Mouse (Mus musculus) heart, postnatal 0 days (tissue): ENCODE data around the gene Zdhhc25. TPM values are rescaled to one million over a fixed set of nuclear protein-coding genes. Genes with fewer than 3 reads are reported as not detected.

Source experiments
- ATAC-seq: fragments of 200-750 bp; cut with Nextera tagmentation; 2 replicates; pipeline ENCODE4 v1.8.0; 2017; ENCODE audit warnings: low read depth, moderate number of reproducible peaks, moderate library complexity; ENCODE audit not compliant: insufficient read depth
- DNase-seq: peaks from one replicate; pipeline ENCODE4 v3.0.0-alpha.2; 2016; ENCODE audit warnings: low spot score
- H3K27ac ChIP-seq: fragments of 300-500 bp; sonication (generic); 2 replicates; pipeline ENCODE4 v1.5.1; 2014; ENCODE audit warnings: low read depth, mild to moderate bottlenecking
- H3K27me3 ChIP-seq: fragments of 300-500 bp; sonication (generic); 2 replicates; pipeline ENCODE4 v1.6.1; 2014; ENCODE audit warnings: low read length, mixed read lengths; ENCODE audit not compliant: control insufficient read depth, insufficient read depth
- H3K36me3 ChIP-seq: fragments of 300-500 bp; sonication (generic); replicated peaks from 2 replicates; pipeline ENCODE4 v1.6.1; 2014; ENCODE audit warnings: low read length, mixed read lengths; ENCODE audit not compliant: control insufficient read depth, insufficient read depth
- H3K4me1 ChIP-seq: fragments of 300-500 bp; sonication (generic); 2 replicates; pipeline ENCODE4 v1.6.1; 2014; ENCODE audit warnings: antibody characterized with exemption; ENCODE audit not compliant: control insufficient read depth, insufficient read depth
- H3K4me2 ChIP-seq: fragments of 300-500 bp; sonication (generic); 2 replicates; pipeline ENCODE4 v1.6.1; 2014; ENCODE audit warnings: low read depth, mild to moderate bottlenecking, low read length, moderate library complexity
- H3K4me3 ChIP-seq: fragments of 300-500 bp; sonication (generic); 2 replicates; pipeline ENCODE4 v1.5.1; 2014; ENCODE audit warnings: low read depth, low read length
- H3K9ac ChIP-seq: fragments of 300-500 bp; sonication (generic); replicated peaks from 2 replicates; pipeline ENCODE4 v1.6.1; 2014; ENCODE audit warnings: low read depth, low read length, mixed read lengths
- H3K9me3 ChIP-seq: fragments of 300-500 bp; sonication (generic); replicated peaks from 2 replicates; pipeline ENCODE4 v1.6.1; 2016; ENCODE audit warnings: low read length; ENCODE audit not compliant: control insufficient read depth
- CTCF ChIP-seq: IDR thresholded peaks from 2 replicates; pipeline ENCODE4 v1.5.1; 2016; ENCODE audit warnings: antibody characterized with exemption, control low read depth, low read depth
- EP300 ChIP-seq: IDR thresholded peaks from 2 replicates; pipeline ENCODE4 v1.6.1; 2016; ENCODE audit warnings: antibody characterized with exemption, low read depth
- WGBS: fragments of 180-500 bp; shearing (Covaris S2); extraction: QIAGEN DNeasy Blood & Tissue Kit; methylation state at CpG from one replicate; pipeline ENCODE4 v1.1.7; 2014; 5-methylcytosine and 5-hydroxymethylcytosine counted together
- polyA plus RNA-seq: library from polyadenylated mRNA; unstranded; fragments of >200 nt; fragmentation: Nextera tagmentation; extraction: Ambion mirVana; gene quantifications from 2 replicates; pipeline ENCODE4 v1.2.1, GENCODE M21; 2015
- total RNA-seq: library from RNA; depleted of rRNA; stranded (reverse); fragments of >200 nt; gene quantifications from 2 replicates; pipeline ENCODE4 v1.2.3, GENCODE M21; 2014; ENCODE audit warnings: low replicate concordance

The Zdhhc25 gene
- total and polyA plus RNA-seq, 2 experiments from 2014 or later = not detected

DNA sequence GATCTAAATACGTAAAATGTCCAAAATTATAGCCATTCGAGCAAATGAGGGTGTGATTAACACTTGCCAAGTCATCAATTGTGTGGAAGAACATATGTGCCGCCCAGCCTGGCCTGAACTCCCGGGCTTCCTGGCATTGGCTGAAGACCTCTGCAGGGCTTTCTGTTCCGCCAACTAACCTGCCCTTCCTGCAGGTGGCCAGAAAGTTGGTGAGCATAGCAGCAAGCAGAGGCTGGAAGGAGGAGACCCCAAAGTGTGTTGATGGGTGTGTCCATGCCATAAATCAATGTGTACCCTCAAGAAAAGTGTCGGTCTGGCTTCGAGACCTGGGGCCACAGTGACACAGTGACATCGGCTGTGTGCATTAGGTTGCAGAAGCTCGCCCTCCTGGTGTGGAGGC lies 34.8 kb upstream of the Zdhhc25 start:
- H3K9me3 ChIP-seq = no peaks in the 10 kb centered on the region
- H3K27me3 ChIP-seq = 0 out of 2 replicates have a peak, but pooled peaks cover 3% of the 10 kb centered on the region
- no peak overlapping the region for H3K9ac ChIP-seq
- no peaks in the 10 kb centered on the region for H3K4me1 ChIP-seq
- TF ChIP-seq CTCF (no peak), EP300 (no peak)
- H3K36me3 ChIP-seq = no peaks in the 10 kb centered on the region
- no peak overlapping the region for H3K27ac ChIP-seq
- ATAC-seq = no peak
- H3K4me3 ChIP-seq = no peak overlapping the region
- WGBS = 80% methylated on average over 9 of the region's 9 CpGs
- H3K4me2 ChIP-seq = no peak overlapping the region
- no peak for DNase-seq

GRCm38 (mm10) chr15:88565806-88566205 lies 34.3 kb upstream of the Zdhhc25 start:
- H3K4me2 ChIP-seq = no peak overlapping the region
- no peaks in the 10 kb centered on the region for H3K9me3 ChIP-seq
- DNase-seq = no peak
- H3K27ac ChIP-seq = no peak overlapping the region
- no peak for TF ChIP-seq EP300
- no peak for TF ChIP-seq CTCF
- H3K9ac ChIP-seq = no peak overlapping the region
- no peak overlapping the region for H3K4me3 ChIP-seq
- ATAC-seq = no peak
- 0 out of 2 replicates have a peak, but pooled peaks cover 3% of the 10 kb centered on the region for H3K27me3 ChIP-seq
- 58% methylated on average over 4 of the region's 4 CpGs for WGBS
- H3K36me3 ChIP-seq = no peaks in the 10 kb centered on the region
- no peaks in the 10 kb centered on the region for H3K4me1 ChIP-seq

DNA sequence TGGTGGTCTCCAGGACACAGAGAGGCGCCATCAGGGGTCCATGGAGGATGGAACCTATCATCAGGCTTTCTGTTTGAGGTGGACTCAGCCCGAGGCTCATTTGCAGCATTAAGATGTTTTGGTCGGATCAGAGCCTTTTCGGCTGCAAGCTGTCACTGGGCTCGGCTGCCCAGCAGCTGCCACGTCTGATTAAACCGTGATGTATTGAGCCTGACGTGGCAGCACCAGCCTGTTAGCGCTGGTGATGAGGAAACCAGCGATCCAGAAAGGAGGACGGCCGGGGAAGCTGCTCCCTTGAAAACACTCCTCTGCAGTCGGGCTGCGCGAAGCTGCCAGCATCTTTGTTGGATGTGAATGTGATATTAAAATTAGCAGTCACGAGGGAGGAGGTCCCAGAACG lies 29.4 kb upstream of the Zdhhc25 start:
- no peak overlapping the region for H3K9ac ChIP-seq
- no peak overlapping the region for H3K4me2 ChIP-seq
- no peak overlapping the region for H3K27ac ChIP-seq
- WGBS = 76% methylated on average over 17 of the region's 17 CpGs
- H3K9me3 ChIP-seq = no peaks in the 10 kb centered on the region
- no peaks in the 10 kb centered on the region for H3K27me3 ChIP-seq
- TF ChIP-seq CTCF = no peak
- ATAC-seq (no peak), DNase-seq (no peak)
- no peaks in the 10 kb centered on the region for H3K36me3 ChIP-seq
- no peak overlapping the region for H3K4me3 ChIP-seq
- H3K4me1 ChIP-seq = no peaks in the 10 kb centered on the region

- DNase-seq (no peak), ATAC-seq (no peak)
- Histone ChIP-seq H3K27me3 (no peaks in the 10 kb centered on the region), H3K9ac (no peak overlapping the region), H3K4me2 (no peak overlapping the region), H3K36me3 (no peaks in the 10 kb centered on the region), H3K9me3 (no peaks in the 10 kb centered on the region), H3K4me1 (no peaks in the 10 kb centered on the region), H3K27ac (no peak overlapping the region), H3K4me3 (no peak overlapping the region)
- WGBS = 77% methylated on average over 6 of the region's 6 CpGs
- TF ChIP-seq CTCF (no peak), EP300 (no peak)
Observed at GRCm38 (mm10) chr15:88579461-88579860, 20.6 kb upstream of the Zdhhc25 start.

DNA sequence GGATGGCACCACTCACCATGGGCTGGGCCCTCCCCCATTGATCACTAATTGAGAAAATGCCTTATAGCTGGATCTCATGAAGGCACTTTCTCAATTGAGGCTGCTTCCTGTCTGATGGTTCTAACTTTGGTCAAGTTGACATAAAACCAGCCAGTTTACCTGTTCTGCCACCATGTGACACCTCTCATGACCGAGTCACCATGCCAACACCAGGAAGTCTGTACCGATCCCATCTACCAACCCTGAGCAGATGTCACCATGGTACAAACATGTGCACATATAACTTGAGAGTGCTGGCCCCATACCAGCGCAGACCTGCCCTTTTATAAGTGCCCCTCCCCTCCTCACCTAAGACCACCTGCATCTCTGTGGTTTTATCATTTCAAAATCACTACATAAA lies 2.4 kb downstream of the Zdhhc25 start:
- 78% methylated on average over 3 of the region's 3 CpGs for WGBS
- Histone ChIP-seq H3K4me3 (no peak overlapping the region), H3K4me1 (no peaks in the 10 kb centered on the region), H3K27ac (no peak overlapping the region), H3K9me3 (no peaks in the 10 kb centered on the region), H3K36me3 (no peaks in the 10 kb centered on the region), H3K27me3 (no peaks in the 10 kb centered on the region), H3K9ac (no peak overlapping the region), H3K4me2 (no peak overlapping the region)
- DNase-seq (no peak), ATAC-seq (no peak)
- TF ChIP-seq CTCF (no peak), EP300 (no peak)

GRCm38 (mm10) chr15:88603091-88603732 lies 3.1 kb downstream of the Zdhhc25 start:
- H3K27me3 ChIP-seq = no peaks in the 10 kb centered on the region
- no peaks in the 10 kb centered on the region for H3K4me1 ChIP-seq
- no peak overlapping the region for H3K4me2 ChIP-seq
- H3K9ac ChIP-seq = no peak overlapping the region
- H3K27ac ChIP-seq = no peak overlapping the region
- WGBS = 60% methylated on average over 9 of the region's 9 CpGs
- no peaks in the 10 kb centered on the region for H3K9me3 ChIP-seq
- DNase-seq (no peak), ATAC-seq (no peak)
- TF ChIP-seq CTCF (no peak), EP300 (no peak)
- H3K36me3 ChIP-seq = no peaks in the 10 kb centered on the region
- no peak overlapping the region for H3K4me3 ChIP-seq
